Mouse (Mus musculus) CD4-positive, CD25-positive, alpha-beta regulatory T cell, adult 4 months (primary cell): ENCODE results near the gene Dgkh. TPM values are rescaled to one million over a fixed set of nuclear protein-coding genes. Genes with fewer than 3 reads are reported as not detected.

ENCODE experiments used
- ATAC-seq: one replicate; pipeline ENCODE4 v1.8.0; 2017
- polyA plus RNA-seq, 2 experiments: library from polyadenylated mRNA; unstranded; fragments of 100-300 nt; shearing (Covaris generic); gene quantifications; one replicate each; pipeline ENCODE4 v1.2.1; 2017

The Dgkh gene
- polyA plus RNA-seq, 2 experiments from 2014 or later: 2.6 to 3.0 TPM

DNA sequence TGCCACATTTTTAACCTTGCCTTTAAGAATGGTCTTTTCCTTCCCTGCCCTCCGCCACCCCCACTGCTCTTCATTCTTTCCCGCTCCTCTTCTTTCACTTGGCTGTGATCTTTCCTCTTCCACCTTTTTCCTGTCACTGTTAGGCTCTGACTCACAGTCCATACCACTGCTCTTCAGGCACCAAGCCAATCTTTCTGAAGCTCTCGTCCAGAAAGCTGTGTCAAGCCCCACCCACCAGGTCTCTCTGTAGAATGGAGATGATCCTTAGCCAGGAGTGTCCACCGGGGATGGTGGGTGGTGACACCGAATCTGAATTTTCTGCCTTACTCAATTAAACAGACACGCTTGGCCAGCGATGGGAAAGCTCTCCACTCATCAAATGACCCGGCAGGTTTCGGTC, 58.0 kb downstream of the Dgkh start:
- ATAC-seq: no peak

DNA sequence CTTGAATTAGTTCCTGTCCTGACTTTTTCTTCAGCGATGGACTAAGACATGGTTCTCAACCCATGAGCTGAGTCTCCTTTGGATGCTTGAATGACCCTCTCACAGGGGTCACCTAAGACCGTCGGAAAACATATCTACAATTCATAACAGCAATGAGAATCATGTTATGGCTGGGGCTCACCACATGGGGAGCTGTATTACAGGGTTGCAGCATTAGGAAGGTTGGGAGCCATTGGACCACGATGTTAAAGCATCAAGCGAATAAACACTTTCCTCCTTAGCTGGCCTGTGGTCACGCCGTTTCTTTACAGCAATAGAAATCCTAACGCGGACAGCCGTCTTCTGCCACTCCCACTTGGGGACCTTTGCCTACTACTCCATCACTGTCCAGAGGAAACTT, 62.6 kb downstream of the Dgkh start:
- ATAC-seq: peak; percentile 57

DNA sequence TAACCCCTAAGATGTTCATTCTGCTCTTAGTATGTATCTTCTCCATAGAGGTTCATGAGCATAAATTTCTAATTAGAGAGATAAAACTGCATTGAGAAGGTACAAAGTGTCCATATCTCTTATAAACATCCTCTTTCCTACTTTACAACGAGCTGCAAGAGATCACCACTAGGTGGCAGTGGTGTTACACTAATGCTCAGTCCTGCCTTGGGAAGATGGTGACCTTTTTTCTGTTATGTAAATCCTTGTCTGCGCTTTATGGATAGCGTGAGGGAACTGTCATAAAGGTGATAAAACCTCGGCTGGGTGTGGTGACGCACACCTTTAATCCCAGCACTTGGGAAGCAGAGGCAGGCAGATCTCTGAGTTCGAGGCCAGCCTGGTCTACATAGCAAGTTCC, 64.3 kb downstream of the Dgkh start:
- ATAC-seq: peak; percentile 90

GRCm38 (mm10) chr14:78667763-78668162, 64.8 kb downstream of the Dgkh start:
- no peak for ATAC-seq

DNA sequence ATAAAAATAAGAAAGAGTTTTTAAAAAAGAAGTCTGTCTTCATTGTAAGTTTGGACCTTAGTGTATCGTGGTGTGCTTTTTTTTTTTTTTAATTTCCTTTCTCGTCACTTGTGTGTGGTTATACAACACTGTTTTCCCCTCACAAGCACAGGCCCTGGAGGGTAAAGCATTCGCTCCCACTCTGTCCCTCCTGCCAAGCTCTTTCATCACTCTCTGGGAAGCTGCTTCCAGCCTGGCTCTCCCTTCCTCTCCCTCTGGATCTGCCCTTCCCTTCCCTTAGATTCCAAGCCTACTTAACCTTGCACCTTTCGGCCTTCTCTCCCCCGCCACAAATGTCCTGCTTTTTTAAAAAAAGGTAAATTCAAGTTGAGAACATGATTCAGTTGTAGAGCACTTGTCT, 69.9 kb downstream of the Dgkh start:
- no peak for ATAC-seq

GRCm38 (mm10) chr14:78661462-78661861, 71.1 kb downstream of the Dgkh start:
- no peak for ATAC-seq

- ATAC-seq: no peak
These were observed 73.9 kb downstream of the Dgkh start for GRCm38 (mm10) chr14:78658697-78659096.

DNA sequence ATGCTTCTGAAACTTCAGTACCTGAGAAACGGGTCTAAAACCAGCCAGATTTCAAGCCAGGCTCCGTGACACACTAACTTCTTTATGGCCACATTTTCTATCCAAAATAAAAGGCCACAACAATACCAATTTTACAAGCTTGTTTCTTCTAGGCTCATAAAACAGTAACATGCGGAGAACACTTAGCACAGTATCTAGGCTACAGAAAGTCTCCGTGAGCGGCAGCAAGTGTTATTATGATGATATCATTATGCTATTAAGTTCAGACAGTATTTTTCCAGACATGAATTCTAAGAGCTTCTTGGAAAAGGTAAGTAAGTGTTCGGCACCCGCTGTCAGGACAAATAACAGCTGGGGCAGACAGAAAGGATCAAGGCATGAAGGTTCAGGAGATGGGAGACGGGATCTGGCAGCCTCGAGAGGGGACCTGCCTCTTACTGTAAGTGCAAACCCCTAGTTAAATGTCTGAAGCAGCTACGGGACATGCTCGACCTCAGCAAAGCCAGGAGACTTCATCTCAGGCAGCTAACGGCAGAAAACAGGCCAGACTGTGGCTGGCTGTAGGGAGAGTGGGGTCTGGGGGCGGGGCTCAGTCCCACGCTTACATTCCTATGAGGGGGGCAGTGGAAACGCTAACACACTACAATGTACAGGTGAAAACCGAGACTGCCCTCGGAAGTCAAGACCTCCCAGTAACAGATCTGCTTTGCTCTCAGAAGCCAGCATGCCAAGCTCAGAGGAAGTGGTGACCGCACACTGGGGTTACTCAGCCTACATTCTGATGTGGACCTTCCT, 75.5 kb downstream of the Dgkh start:
- ATAC-seq: no peak

DNA sequence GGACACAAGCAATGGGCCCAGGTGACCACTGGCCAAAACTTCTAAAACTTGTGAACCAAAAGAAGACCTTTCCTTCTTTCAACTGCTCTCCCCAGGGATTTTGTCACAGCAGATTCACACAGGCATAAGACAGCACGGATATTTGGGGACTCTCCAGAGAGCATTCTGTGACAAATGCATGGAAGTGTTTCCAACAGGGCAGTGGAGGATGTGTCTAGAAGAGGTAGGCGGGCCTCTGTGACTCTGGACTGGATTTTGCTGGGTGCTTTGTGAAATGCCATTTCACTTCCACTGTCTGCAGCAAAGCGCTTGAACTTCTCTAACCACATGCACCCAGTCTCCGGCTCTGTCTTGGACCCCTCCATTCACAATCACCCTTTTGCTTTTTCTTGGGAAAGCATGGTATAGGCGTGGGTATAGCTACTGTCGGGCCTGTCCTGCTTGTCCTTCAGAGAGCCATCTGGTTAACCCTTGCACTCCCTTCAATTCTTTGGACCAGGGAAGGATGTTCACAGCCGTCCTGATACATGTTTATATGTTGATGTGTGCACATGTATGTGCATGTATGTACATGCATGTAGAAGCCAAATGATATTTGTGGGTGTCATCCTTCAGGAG, 77.5 kb downstream of the Dgkh start:
- ATAC-seq: no peak

DNA sequence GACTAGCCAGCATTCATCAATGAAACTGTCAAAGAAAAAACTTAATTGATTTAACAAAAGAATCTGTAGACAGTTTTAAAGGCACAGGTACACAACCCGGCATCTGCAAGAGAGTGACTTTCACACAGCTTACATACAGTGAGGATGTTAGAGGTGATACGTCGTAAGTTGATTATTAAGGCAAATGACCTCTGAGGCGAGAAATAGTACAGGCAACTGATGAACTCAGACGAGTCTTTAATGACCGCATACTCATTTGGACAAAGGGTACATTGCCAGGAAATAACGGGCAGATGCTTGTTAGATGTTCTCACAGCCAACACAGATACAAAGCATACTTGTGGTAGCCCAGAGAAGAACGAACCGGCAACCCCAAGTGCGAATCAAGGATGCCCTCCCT, 78.4 kb downstream of the Dgkh start:
- no peak for ATAC-seq

DNA sequence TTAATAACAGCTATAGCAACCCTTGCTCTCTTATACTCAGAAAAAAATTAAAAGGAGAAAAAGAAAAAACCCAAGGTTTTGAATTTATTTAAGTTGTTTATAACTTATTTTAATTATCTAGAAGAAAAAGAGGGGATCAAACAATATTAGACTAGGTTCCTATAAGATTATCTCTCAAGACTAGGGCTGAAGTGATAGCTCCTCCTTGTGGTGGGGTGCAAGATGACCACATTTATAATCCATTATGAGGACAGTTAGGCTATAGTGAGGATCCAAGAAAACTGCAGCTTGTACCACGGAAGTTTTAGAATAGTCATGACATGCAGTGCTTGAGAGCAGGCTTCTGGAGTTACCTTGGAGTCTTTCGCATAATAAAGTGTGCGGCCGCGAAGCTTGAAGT, 79.2 kb downstream of the Dgkh start:
- ATAC-seq: no peak

GRCm38 (mm10) chr14:78651696-78652095, 80.9 kb downstream of the Dgkh start:
- no peak for ATAC-seq

DNA sequence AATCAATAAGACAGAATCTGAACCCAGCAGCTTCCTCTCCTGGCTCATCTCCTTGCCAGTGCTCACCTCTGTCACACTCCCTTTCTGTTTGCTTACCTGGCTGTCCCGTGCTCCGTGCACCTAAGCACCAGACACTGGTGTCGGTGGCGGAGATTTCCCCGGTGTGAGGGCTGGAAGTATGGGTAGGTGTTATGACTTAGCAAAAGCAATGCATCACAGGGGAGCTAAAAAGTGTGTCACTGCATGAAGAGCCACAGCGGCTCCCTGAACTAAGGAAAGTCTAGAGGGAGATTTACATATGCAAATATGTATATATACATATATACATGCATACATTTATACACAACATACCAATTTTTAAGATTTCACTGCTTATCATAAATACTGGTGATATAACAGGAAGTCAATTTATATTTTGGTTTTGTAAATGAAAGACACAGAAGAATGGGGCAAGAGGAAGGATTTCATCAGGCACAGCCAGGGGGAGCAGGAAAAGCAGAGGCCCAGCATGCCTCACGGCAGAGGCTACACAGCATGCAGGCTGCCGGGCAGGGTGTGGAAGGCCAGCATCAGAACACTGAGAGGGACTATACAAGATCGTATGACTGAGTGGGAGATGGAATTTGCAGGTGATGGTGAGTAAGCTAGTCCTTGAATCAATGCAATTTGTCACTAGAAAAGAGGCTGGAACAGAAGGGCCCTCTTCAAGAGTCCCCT, 82.0 kb downstream of the Dgkh start:
- ATAC-seq: no peak

- no peak for ATAC-seq
These were observed 82.9 kb downstream of the Dgkh start for GRCm38 (mm10) chr14:78649525-78650274.

- ATAC-seq: no peak
These were observed 87.0 kb downstream of the Dgkh start for GRCm38 (mm10) chr14:78645622-78646021.

GRCm38 (mm10) chr14:78641314-78641713, 91.3 kb downstream of the Dgkh start:
- ATAC-seq: no peak

GRCm38 (mm10) chr14:78639691-78640090, 92.9 kb downstream of the Dgkh start:
- no peak for ATAC-seq

GRCm38 (mm10) chr14:78635612-78636400, 96.8 kb downstream of the Dgkh start:
- no peak for ATAC-seq

DNA sequence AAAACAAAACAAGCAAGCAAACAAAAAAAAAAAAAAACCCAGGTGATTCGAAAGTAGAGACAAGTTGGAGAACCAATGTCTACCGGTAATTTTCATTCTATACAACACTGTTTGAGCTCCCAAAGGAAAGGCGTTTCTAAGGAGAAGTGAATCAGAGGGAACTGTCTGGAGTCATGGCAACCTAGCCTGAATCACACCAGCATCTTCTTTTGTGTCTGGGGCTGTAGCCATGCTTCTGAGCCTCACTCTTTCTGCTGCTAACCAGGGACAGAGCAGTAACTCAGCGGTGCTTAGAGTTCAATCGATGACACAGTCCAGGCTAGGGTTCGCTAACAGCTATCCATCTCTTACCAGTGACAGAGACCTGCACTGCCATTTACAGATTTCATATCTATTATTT, 99.8 kb downstream of the Dgkh start:
- ATAC-seq: no peak

- ATAC-seq: no peak
These were observed 101.4 kb downstream of the Dgkh start for GRCm38 (mm10) chr14:78630923-78631875.
